Mouse (Mus musculus): Measurements from ENCODE around the gene Gm49395. TPM values are rescaled to one million over a fixed set of nuclear protein-coding genes. Genes with fewer than 3 reads are reported as not detected.

Gene Gm49395
- polyA plus RNA-seq, 1 experiment from 2014 or later = 11.1 TPM

- Histone ChIP-seq H3K4me3 (ENCODE audit: low read depth, low read length) (no peak overlapping the region), H3K9me3 (replicated peaks; ENCODE audit: control insufficient read depth, low read length) (no peaks in the 10 kb centered on the region), H3K4me1 (ENCODE audit: control insufficient read depth, insufficient read depth, low read length) (no peaks in the 10 kb centered on the region), H3K27ac (ENCODE audit: low read depth, low read length) (no peak overlapping the region), H3K36me3 (ENCODE audit: control insufficient read depth, insufficient read depth, low read length) (no peaks in the 10 kb centered on the region), H3K9ac (ENCODE audit: low read depth, low read length) (no peak overlapping the region), H3K4me2 (no peak overlapping the region), H3K27me3 (ENCODE audit: control insufficient read depth, insufficient read depth, low read length) (no peaks in the 10 kb centered on the region)
- WGBS (ENCODE audit: insufficient replicate concordance) = 72% methylated on average over 2 of the region's 2 CpGs
- ATAC-seq (replicated peaks; ENCODE audit: insufficient number of reproducible peaks, low FRiP score, low TSS enrichment) = no peak
Measured at GRCm38 (mm10) chr13:115130035-115130434, 28.3 kb upstream of the Gm49395 start.

DNA sequence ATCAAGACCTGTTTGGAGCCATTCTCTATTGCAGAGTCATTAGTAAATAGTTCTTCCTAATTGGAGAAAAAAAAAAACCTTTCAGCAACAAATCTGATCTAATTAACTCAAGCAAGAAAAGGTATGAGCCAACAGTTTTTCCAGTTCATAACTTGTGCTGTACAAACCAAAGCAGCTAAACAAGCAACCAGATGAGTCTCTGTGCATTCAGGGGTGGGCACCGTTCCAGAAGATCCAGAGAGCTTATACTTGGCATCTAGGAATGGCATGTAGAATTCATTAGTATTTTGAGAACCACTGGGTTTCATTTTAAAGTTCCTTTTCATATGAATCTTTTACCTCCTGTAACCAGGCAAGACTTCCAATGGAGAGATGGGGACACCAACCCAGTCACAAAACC lies 26.1 kb upstream of the Gm49395 start:
- WGBS (ENCODE audit: insufficient replicate concordance) = 83% methylated on average over 1 of the region's 1 CpGs
- H3K36me3 ChIP-seq (ENCODE audit: control insufficient read depth, insufficient read depth, low read length) = no peaks in the 10 kb centered on the region
- no peak overlapping the region for H3K4me2 ChIP-seq
- H3K27ac ChIP-seq (ENCODE audit: low read depth, low read length) = no peak overlapping the region
- H3K4me3 ChIP-seq (ENCODE audit: low read depth, low read length) = no peak overlapping the region
- no peak for ATAC-seq (replicated peaks; ENCODE audit: insufficient number of reproducible peaks, low FRiP score, low TSS enrichment)
- no peak overlapping the region for H3K9ac ChIP-seq (ENCODE audit: low read depth, low read length)
- no peaks in the 10 kb centered on the region for H3K9me3 ChIP-seq (replicated peaks; ENCODE audit: control insufficient read depth, low read length)
- no peaks in the 10 kb centered on the region for H3K27me3 ChIP-seq (ENCODE audit: control insufficient read depth, insufficient read depth, low read length)
- no peaks in the 10 kb centered on the region for H3K4me1 ChIP-seq (ENCODE audit: control insufficient read depth, insufficient read depth, low read length)

GRCm38 (mm10) chr13:115126534-115126933 lies 24.8 kb upstream of the Gm49395 start:
- ATAC-seq (replicated peaks; ENCODE audit: insufficient number of reproducible peaks, low FRiP score, low TSS enrichment) = no peak
- H3K4me1 ChIP-seq (ENCODE audit: control insufficient read depth, insufficient read depth, low read length) = no peaks in the 10 kb centered on the region
- no peaks in the 10 kb centered on the region for H3K36me3 ChIP-seq (ENCODE audit: control insufficient read depth, insufficient read depth, low read length)
- no peak overlapping the region for H3K27ac ChIP-seq (ENCODE audit: low read depth, low read length)
- no peaks in the 10 kb centered on the region for H3K9me3 ChIP-seq (replicated peaks; ENCODE audit: control insufficient read depth, low read length)
- WGBS (ENCODE audit: insufficient replicate concordance) = 74% methylated on average over 2 of the region's 2 CpGs
- H3K27me3 ChIP-seq (ENCODE audit: control insufficient read depth, insufficient read depth, low read length) = no peaks in the 10 kb centered on the region
- no peak overlapping the region for H3K9ac ChIP-seq (ENCODE audit: low read depth, low read length)
- H3K4me3 ChIP-seq (ENCODE audit: low read depth, low read length) = no peak overlapping the region
- H3K4me2 ChIP-seq = no peak overlapping the region

GRCm38 (mm10) chr13:115125130-115125529 lies 23.4 kb upstream of the Gm49395 start:
- WGBS (ENCODE audit: insufficient replicate concordance) = 79% methylated on average over 4 of the region's 4 CpGs
- Histone ChIP-seq H3K9me3 (replicated peaks; ENCODE audit: control insufficient read depth, low read length) (no peaks in the 10 kb centered on the region), H3K27ac (ENCODE audit: low read depth, low read length) (no peak overlapping the region), H3K36me3 (ENCODE audit: control insufficient read depth, insufficient read depth, low read length) (no peaks in the 10 kb centered on the region), H3K4me1 (ENCODE audit: control insufficient read depth, insufficient read depth, low read length) (no peaks in the 10 kb centered on the region), H3K9ac (ENCODE audit: low read depth, low read length) (no peak overlapping the region), H3K27me3 (ENCODE audit: control insufficient read depth, insufficient read depth, low read length) (no peaks in the 10 kb centered on the region), H3K4me3 (ENCODE audit: low read depth, low read length) (no peak overlapping the region), H3K4me2 (no peak overlapping the region)
- no peak for ATAC-seq (replicated peaks; ENCODE audit: insufficient number of reproducible peaks, low FRiP score, low TSS enrichment)

- Histone ChIP-seq H3K27me3 (ENCODE audit: control insufficient read depth, insufficient read depth, low read length) (no peaks in the 10 kb centered on the region), H3K9me3 (replicated peaks; ENCODE audit: control insufficient read depth, low read length) (no peaks in the 10 kb centered on the region), H3K4me1 (ENCODE audit: control insufficient read depth, insufficient read depth, low read length) (no peaks in the 10 kb centered on the region), H3K9ac (ENCODE audit: low read depth, low read length) (no peak overlapping the region), H3K4me2 (no peak overlapping the region), H3K36me3 (ENCODE audit: control insufficient read depth, insufficient read depth, low read length) (no peaks in the 10 kb centered on the region), H3K27ac (ENCODE audit: low read depth, low read length) (no peak overlapping the region), H3K4me3 (ENCODE audit: low read depth, low read length) (no peak overlapping the region)
- 62% methylated on average over 1 of the region's 1 CpGs for WGBS (ENCODE audit: insufficient replicate concordance)
- no peak for ATAC-seq (replicated peaks; ENCODE audit: insufficient number of reproducible peaks, low FRiP score, low TSS enrichment)
Measured at GRCm38 (mm10) chr13:115124521-115124920, 22.8 kb upstream of the Gm49395 start.

GRCm38 (mm10) chr13:115118756-115119155 lies 17.0 kb upstream of the Gm49395 start:
- WGBS (ENCODE audit: insufficient replicate concordance) = 63% methylated on average over 5 of the region's 5 CpGs
- no peak overlapping the region for H3K27ac ChIP-seq (ENCODE audit: low read depth, low read length)
- H3K27me3 ChIP-seq (ENCODE audit: control insufficient read depth, insufficient read depth, low read length) = no peaks in the 10 kb centered on the region
- H3K4me1 ChIP-seq (ENCODE audit: control insufficient read depth, insufficient read depth, low read length) = no peaks in the 10 kb centered on the region
- no peak overlapping the region for H3K4me3 ChIP-seq (ENCODE audit: low read depth, low read length)
- no peak overlapping the region for H3K9ac ChIP-seq (ENCODE audit: low read depth, low read length)
- no peak for ATAC-seq (replicated peaks; ENCODE audit: insufficient number of reproducible peaks, low FRiP score, low TSS enrichment)
- H3K4me2 ChIP-seq = no peak overlapping the region
- no peaks in the 10 kb centered on the region for H3K9me3 ChIP-seq (replicated peaks; ENCODE audit: control insufficient read depth, low read length)
- H3K36me3 ChIP-seq (ENCODE audit: control insufficient read depth, insufficient read depth, low read length) = no peaks in the 10 kb centered on the region

GRCm38 (mm10) chr13:115118195-115118594 lies 16.5 kb upstream of the Gm49395 start:
- H3K9me3 ChIP-seq (replicated peaks; ENCODE audit: control insufficient read depth, low read length) = no peaks in the 10 kb centered on the region
- H3K4me1 ChIP-seq (ENCODE audit: control insufficient read depth, insufficient read depth, low read length) = no peaks in the 10 kb centered on the region
- no peak overlapping the region for H3K27ac ChIP-seq (ENCODE audit: low read depth, low read length)
- no peaks in the 10 kb centered on the region for H3K36me3 ChIP-seq (ENCODE audit: control insufficient read depth, insufficient read depth, low read length)
- no peak overlapping the region for H3K4me3 ChIP-seq (ENCODE audit: low read depth, low read length)
- no peak overlapping the region for H3K9ac ChIP-seq (ENCODE audit: low read depth, low read length)
- no peak for ATAC-seq (replicated peaks; ENCODE audit: insufficient number of reproducible peaks, low FRiP score, low TSS enrichment)
- no peaks in the 10 kb centered on the region for H3K27me3 ChIP-seq (ENCODE audit: control insufficient read depth, insufficient read depth, low read length)
- 84% methylated on average over 3 of the region's 3 CpGs for WGBS (ENCODE audit: insufficient replicate concordance)
- no peak overlapping the region for H3K4me2 ChIP-seq

DNA sequence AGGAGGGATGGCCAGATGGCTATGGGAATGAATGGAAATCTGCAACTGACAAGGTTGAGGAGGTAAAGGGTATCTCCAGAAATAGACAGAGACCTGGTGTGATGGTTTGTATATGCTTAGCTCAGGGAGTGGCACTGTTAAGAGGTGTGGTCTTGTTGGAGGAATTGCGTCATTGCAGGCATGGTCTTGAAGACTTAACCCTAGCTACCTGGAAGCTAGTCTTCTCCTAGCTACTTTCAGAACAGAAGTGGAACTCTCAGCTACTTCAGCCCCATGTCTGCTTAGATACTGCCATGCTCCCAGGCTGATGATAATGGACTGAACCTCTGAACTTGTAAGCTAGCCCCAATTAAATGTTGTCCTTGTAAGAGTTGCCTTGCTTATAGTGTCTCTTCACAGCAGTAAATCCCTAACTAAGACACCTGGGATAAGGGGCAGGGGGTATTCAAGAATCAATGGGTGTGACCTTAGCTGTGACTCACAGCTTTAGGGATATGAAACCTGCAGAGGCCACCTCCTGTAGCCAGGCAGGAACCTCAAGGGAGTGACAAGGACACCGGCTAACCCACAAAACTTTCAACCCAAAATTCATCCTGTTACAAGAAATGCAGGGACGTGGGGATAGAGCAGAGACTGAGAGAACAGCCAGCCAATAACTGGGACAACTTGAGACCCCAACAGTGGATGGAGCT lies 15.4 kb upstream of the Gm49395 start:
- no peak overlapping the region for H3K27ac ChIP-seq (ENCODE audit: low read depth, low read length)
- H3K9ac ChIP-seq (ENCODE audit: low read depth, low read length) = no peak overlapping the region
- WGBS (ENCODE audit: insufficient replicate concordance) = 83% methylated on average over 3 of the region's 3 CpGs
- no peaks in the 10 kb centered on the region for H3K9me3 ChIP-seq (replicated peaks; ENCODE audit: control insufficient read depth, low read length)
- no peaks in the 10 kb centered on the region for H3K27me3 ChIP-seq (ENCODE audit: control insufficient read depth, insufficient read depth, low read length)
- no peak for ATAC-seq (replicated peaks; ENCODE audit: insufficient number of reproducible peaks, low FRiP score, low TSS enrichment)
- no peak overlapping the region for H3K4me2 ChIP-seq
- H3K4me3 ChIP-seq (ENCODE audit: low read depth, low read length) = no peak overlapping the region
- no peaks in the 10 kb centered on the region for H3K36me3 ChIP-seq (ENCODE audit: control insufficient read depth, insufficient read depth, low read length)
- H3K4me1 ChIP-seq (ENCODE audit: control insufficient read depth, insufficient read depth, low read length) = no peaks in the 10 kb centered on the region

- 82% methylated on average over 4 of the region's 4 CpGs for WGBS (ENCODE audit: insufficient replicate concordance)
- H3K4me2 ChIP-seq = no peak overlapping the region
- ATAC-seq (replicated peaks; ENCODE audit: insufficient number of reproducible peaks, low FRiP score, low TSS enrichment) = no peak
- no peaks in the 10 kb centered on the region for H3K4me1 ChIP-seq (ENCODE audit: control insufficient read depth, insufficient read depth, low read length)
- no peaks in the 10 kb centered on the region for H3K36me3 ChIP-seq (ENCODE audit: control insufficient read depth, insufficient read depth, low read length)
- no peaks in the 10 kb centered on the region for H3K27me3 ChIP-seq (ENCODE audit: control insufficient read depth, insufficient read depth, low read length)
- H3K9me3 ChIP-seq (replicated peaks; ENCODE audit: control insufficient read depth, low read length) = no peaks in the 10 kb centered on the region
- no peak overlapping the region for H3K27ac ChIP-seq (ENCODE audit: low read depth, low read length)
- H3K4me3 ChIP-seq (ENCODE audit: low read depth, low read length) = no peak overlapping the region
- H3K9ac ChIP-seq (ENCODE audit: low read depth, low read length) = no peak overlapping the region
Measured at GRCm38 (mm10) chr13:115109628-115110027, 7.9 kb upstream of the Gm49395 start.
